23 mouse cellular contexts compared by ENCODE assay signal in the genomic region with DNA sequence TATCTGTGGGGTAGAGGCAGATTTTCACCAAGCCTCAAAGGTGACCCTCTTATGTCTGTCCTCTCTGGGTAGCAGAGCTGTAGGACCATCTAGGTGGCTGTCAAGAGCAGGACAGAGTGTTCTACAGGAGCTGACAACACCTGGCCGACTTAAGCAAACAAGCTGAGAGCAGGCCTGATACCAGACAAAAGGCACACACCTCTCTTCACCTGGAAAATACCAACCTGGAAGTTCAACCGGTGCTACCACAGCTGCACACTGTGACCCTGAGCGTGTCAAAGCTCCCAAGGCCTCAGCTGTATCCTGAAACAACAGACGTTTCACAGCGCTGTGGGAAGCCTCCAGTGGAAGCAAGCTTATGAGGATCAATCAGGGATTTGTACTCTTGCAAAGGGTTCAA. TPM values are rescaled to one million over a fixed set of nuclear protein-coding genes. Genes with fewer than 3 reads are reported as not detected.
DNase-seq lines count a peak whose midpoint lies in the region; ATAC-seq and TF ChIP-seq lines count a peak whose summit lies in the region.
"Had no signal": no experiment of that assay in that cellular context is flagged by ENCODE, and none has a peak within 500 bp of the region (broad histone marks: within the 10 kb centered on the region; RNA-seq: fewer than 3 reads in every experiment).

No protein-coding gene starts in this region.

- H3K27ac ChIP-seq in gastrocnemius, adult 2 months = peak overlapping the region; percentile 80
- H3K27ac ChIP-seq in kidney, postnatal 0 days = peak overlapping the region; percentile 37
- 0 out of 2 replicates have a peak overlapping the region, but pooled peaks have one; percentile 15 for H3K27ac ChIP-seq in cortical plate, adult 2 months (ENCODE audit: insufficient read depth, low read length)
- peak overlapping the region; percentile 50; the same call in 1 of the 2 replicates for H3K27ac ChIP-seq in lung, embryonic 15.5 days
- H3K27ac ChIP-seq: forebrain, embryonic 12.5 days; hindbrain, embryonic 10.5 days; macrophage had no signal

- TF ChIP-seq CTCF in gastrocnemius, adult 2 months (IDR thresholded peaks at IDR 0.05) = no peak
- no peak for TF ChIP-seq CTCF in kidney, postnatal 0 days (IDR thresholded peaks at IDR 0.05; ENCODE audit: low read depth)
- TF ChIP-seq CTCF in cortical plate, adult 2 months (IDR thresholded peaks at IDR 0.05; ENCODE audit: extremely low read depth, insufficient read depth, low read length) = no peak

- ATAC-seq in kidney, postnatal 0 days (replicated peaks; ENCODE audit: low FRiP score, low read depth) = no peak
- no peak for ATAC-seq in lung, embryonic 15.5 days (ENCODE audit: borderline replicate concordance, extremely low read depth, low FRiP score, low TSS enrichment)

- H3K9me3 ChIP-seq in kidney, postnatal 0 days (replicated peaks; ENCODE audit: low read length) = no peaks in the 10 kb centered on the region
- no peaks in the 10 kb centered on the region for H3K9me3 ChIP-seq in lung, embryonic 15.5 days
- H3K9me3 ChIP-seq: forebrain, embryonic 12.5 days; hindbrain, embryonic 10.5 days had no signal

- peaks cover 39% of the 10 kb centered on the region; the same call in 1 of the 2 replicates for H3K4me1 ChIP-seq in kidney, postnatal 0 days (replicated peaks; ENCODE audit: insufficient read depth, low read length)
- peaks cover 13% of the 10 kb centered on the region for H3K4me1 ChIP-seq in cortical plate, adult 2 months (ENCODE audit: control insufficient read depth, insufficient read depth, low read length)
- peaks cover 51% of the 10 kb centered on the region for H3K4me1 ChIP-seq in lung, embryonic 15.5 days
- H3K4me1 ChIP-seq: hindbrain, embryonic 10.5 days had no signal

- no peak overlapping the region for H3K9ac ChIP-seq in kidney, postnatal 0 days (ENCODE audit: low read depth, low read length)
- no peak overlapping the region for H3K9ac ChIP-seq in lung, embryonic 15.5 days
- H3K9ac ChIP-seq: forebrain, embryonic 12.5 days had no signal

- 68% methylated on average over 5 of the region's 5 CpGs for WGBS in kidney, postnatal 0 days
- 47% methylated on average over 5 of the region's 5 CpGs for WGBS in lung, embryonic 15.5 days

- no peaks in the 10 kb centered on the region for H3K27me3 ChIP-seq in kidney, postnatal 0 days (ENCODE audit: insufficient read depth, low read length)
- H3K27me3 ChIP-seq in lung, embryonic 15.5 days = no peaks in the 10 kb centered on the region
- H3K27me3 ChIP-seq: forebrain, embryonic 12.5 days had no signal

- H3K36me3 ChIP-seq in kidney, postnatal 0 days (ENCODE audit: insufficient read depth, low read length) = no peaks in the 10 kb centered on the region
- H3K36me3 ChIP-seq in lung, embryonic 15.5 days = no peaks in the 10 kb centered on the region
- H3K36me3 ChIP-seq: forebrain, embryonic 12.5 days had no signal

- intact Hi-C loops in gastrocnemius, adult 2 months (cut with DNase I) = no loop called here

- H3K4me3 ChIP-seq in gastrocnemius, adult 2 months = no peak overlapping the region
- H3K4me3 ChIP-seq in kidney, postnatal 0 days (replicated peaks; ENCODE audit: low read depth, low read length) = no peak overlapping the region
- no peak overlapping the region for H3K4me3 ChIP-seq in cortical plate, adult 2 months (ENCODE audit: insufficient read depth, low read length)
- no peak overlapping the region for H3K4me3 ChIP-seq in lung, embryonic 15.5 days
- H3K4me3 ChIP-seq: forebrain, embryonic 12.5 days; hindbrain, embryonic 10.5 days had no signal

- DNase-seq in gastrocnemius, adult 2 months = no peak
- DNase-seq in gastrocnemius, adult 18-20 months (ENCODE audit: low spot score) = no peak
- no peak for DNase-seq in kidney, postnatal 0 days (ENCODE audit: low spot score)
- DNase-seq in kidney, postnatal 10 days = no peak
- DNase-seq in spleen, adult 18-20 months = no peak
- no peak for DNase-seq in cerebellum, postnatal 10 days
- DNase-seq: B cell, adult 2 months; cerebellum, adult 11-12 months had no signal

- no peak overlapping the region for H3K4me2 ChIP-seq in kidney, postnatal 0 days (ENCODE audit: low read length)
- no peak overlapping the region for H3K4me2 ChIP-seq in lung, embryonic 15.5 days
- H3K4me2 ChIP-seq: forebrain, embryonic 12.5 days had no signal

- TF ChIP-seq POLR2A in cortical plate, adult 2 months (IDR thresholded peaks at IDR 0.05; ENCODE audit: extremely low read depth, insufficient read depth, low read length) = no peak

RNA-seq across cellular contexts. Expression of a gene that starts 8.1 kb away (rescaled TPM):
- 10 to 100 TPM; 28.3 to 28.4 TPM for total RNA-seq in gastrocnemius, adult 2 months (2021)
- total RNA-seq in gastrocnemius, adult 18-20 months (2021) = 10 to 100 TPM; 27.2 to 27.6 TPM
- 60.1 and 72.0 TPM in 2 replicates for polyA plus RNA-seq in kidney, postnatal 0 days (2015; fragmentation: Nextera tagmentation; extraction: Ambion mirVana)
- 37.4 and 37.9 TPM in 2 replicates for polyA plus RNA-seq in cortical plate, adult 2 months (2012; rRNA removed)
- polyA plus RNA-seq in lung, embryonic 15.5 days (2015; fragmentation: Nextera tagmentation; extraction: Ambion mirVana) = 24.6 and 25.4 TPM in 2 replicates

RNA-seq across cellular contexts. Expression of a gene that starts 24.3 kb away (rescaled TPM):
- total RNA-seq in gastrocnemius, adult 2 months (2021) = 1 to 10 TPM; 7.4 to 9.1 TPM
- 10 to 100 TPM in 1 of 2 experiments, 1 to 10 TPM in 1; 6.3 to 10.0 TPM for total RNA-seq in gastrocnemius, adult 18-20 months (2021)
- polyA plus RNA-seq in kidney, postnatal 0 days (2015; fragmentation: Nextera tagmentation; extraction: Ambion mirVana) = 66.2 and 66.3 TPM in 2 replicates
- 53.5 and 56.1 TPM in 2 replicates for polyA plus RNA-seq in cortical plate, adult 2 months (2012; rRNA removed)
- polyA plus RNA-seq in lung, embryonic 15.5 days (2015; fragmentation: Nextera tagmentation; extraction: Ambion mirVana) = 55.8 and 62.2 TPM in 2 replicates

RNA-seq across cellular contexts. Expression of a gene that starts 49.2 kb away (rescaled TPM):
- total RNA-seq in gastrocnemius, adult 2 months (2021) = not detected
- total RNA-seq in gastrocnemius, adult 18-20 months (2021) = not detected
- not detected in 2 replicates for polyA plus RNA-seq in kidney, postnatal 0 days (2015; fragmentation: Nextera tagmentation; extraction: Ambion mirVana)
- not detected in 2 replicates for polyA plus RNA-seq in cortical plate, adult 2 months (2012; rRNA removed)
- not detected in 2 replicates for polyA plus RNA-seq in lung, embryonic 15.5 days (2015; fragmentation: Nextera tagmentation; extraction: Ambion mirVana)
- total RNA-seq: adrenal gland, postnatal 25 days; ES-E14; gastrocnemius, adult 8-10 months; layer of hippocampus, adult 8-10 months; left cerebral cortex, postnatal 25 days; midbrain, postnatal 0 days had no signal
- polyA plus RNA-seq: embryonic facial prominence, embryonic 11.5 days; forebrain, embryonic 12.5 days; hindbrain, embryonic 10.5 days; intestine, embryonic 14.5 days; macrophage; midbrain, postnatal 0 days; neural tube, embryonic 14.5 days; urinary bladder, adult 2 months had no signal

Comparison
In these comparisons a context has a peak if more than half of its experiments do, and no peak if none do; other contexts are left out.
1. H3K27ac ChIP-seq: peak in every context shown above with its lines; median percentile 80 in gastrocnemius, adult 2 months; 50 in lung, embryonic 15.5 days; 37 in kidney, postnatal 0 days; 15 in cortical plate, adult 2 months.